Mouse (Mus musculus) megakaryocyte, embryonic 14.5 days (primary cell): Measurements from ENCODE around the gene Plekho2. TPM values are rescaled to one million over a fixed set of nuclear protein-coding genes. Genes with fewer than 3 reads are reported as not detected.
A peak's percentile ranks its signal among the peaks of the same experiment; 100 is the strongest.

Experiments
- H3K27me3 ChIP-seq: replicated peaks from 2 replicates; pipeline ENCODE3; 2012; ENCODE audit warnings: inconsistent platforms
- H3K36me3 ChIP-seq: replicated peaks from 2 replicates; pipeline ENCODE3; 2012; ENCODE audit warnings: low read length, inconsistent platforms, mixed read lengths
- H3K4me1 ChIP-seq: 2 replicates; pipeline ENCODE4 v1.6.1; 2012; ENCODE audit warnings: inconsistent platforms
- H3K4me3 ChIP-seq: replicated peaks from 2 replicates; pipeline ENCODE3; 2012; ENCODE audit warnings: moderate library complexity, mild to moderate bottlenecking, inconsistent platforms
- H3K9me3 ChIP-seq: 2 replicates; pipeline ENCODE4 v1.6.1; 2012; ENCODE audit warnings: inconsistent platforms
- FLI1 ChIP-seq: IDR thresholded peaks from 2 replicates; pipeline ENCODE4 v1.6.1; 2012; ENCODE audit warnings: low read length, inconsistent platforms, mixed read lengths
- GATA1 ChIP-seq: IDR thresholded peaks from 3 replicates; pipeline ENCODE4 v1.6.1; 2012; ENCODE audit warnings: mixed read lengths, low read length, inconsistent platforms, borderline replicate concordance
- polyA plus RNA-seq: library from polyadenylated mRNA; stranded (reverse); fragments of >175 nt; gene quantifications from 2 replicates; pipeline ENCODE4 v1.2.3, GENCODE M21; 2012; ENCODE audit warnings: low replicate concordance; ENCODE audit not compliant: insufficient read depth

Plekho2 gene
- polyA plus RNA-seq, 1 experiment = 198 TPM

DNA sequence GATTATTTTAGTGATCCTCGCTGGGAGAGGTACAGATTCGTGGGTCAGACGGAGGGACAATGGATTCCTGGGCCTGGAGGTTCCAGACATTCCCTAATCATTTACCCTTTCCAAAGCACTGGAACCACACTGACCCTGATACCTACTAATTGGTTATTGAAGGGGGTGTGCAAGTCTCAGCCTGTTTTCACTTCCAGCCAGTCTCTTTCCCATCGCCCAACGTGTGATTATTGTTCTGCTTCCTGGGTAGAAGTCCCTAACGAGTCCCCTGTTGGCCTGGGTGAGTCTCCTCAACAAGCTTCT is 7.4 kb upstream of the Plekho2 start:
- no peak for TF ChIP-seq GATA1
- TF ChIP-seq FLI1 = no peak
- Histone ChIP-seq H3K27me3 (no peaks in the 10 kb centered on the region), H3K36me3 (peaks cover 33% of the 10 kb centered on the region), H3K4me3 (peak overlapping the region; percentile 95), H3K4me1 (peaks cover 51% of the 10 kb centered on the region), H3K9me3 (no peaks in the 10 kb centered on the region)

DNA sequence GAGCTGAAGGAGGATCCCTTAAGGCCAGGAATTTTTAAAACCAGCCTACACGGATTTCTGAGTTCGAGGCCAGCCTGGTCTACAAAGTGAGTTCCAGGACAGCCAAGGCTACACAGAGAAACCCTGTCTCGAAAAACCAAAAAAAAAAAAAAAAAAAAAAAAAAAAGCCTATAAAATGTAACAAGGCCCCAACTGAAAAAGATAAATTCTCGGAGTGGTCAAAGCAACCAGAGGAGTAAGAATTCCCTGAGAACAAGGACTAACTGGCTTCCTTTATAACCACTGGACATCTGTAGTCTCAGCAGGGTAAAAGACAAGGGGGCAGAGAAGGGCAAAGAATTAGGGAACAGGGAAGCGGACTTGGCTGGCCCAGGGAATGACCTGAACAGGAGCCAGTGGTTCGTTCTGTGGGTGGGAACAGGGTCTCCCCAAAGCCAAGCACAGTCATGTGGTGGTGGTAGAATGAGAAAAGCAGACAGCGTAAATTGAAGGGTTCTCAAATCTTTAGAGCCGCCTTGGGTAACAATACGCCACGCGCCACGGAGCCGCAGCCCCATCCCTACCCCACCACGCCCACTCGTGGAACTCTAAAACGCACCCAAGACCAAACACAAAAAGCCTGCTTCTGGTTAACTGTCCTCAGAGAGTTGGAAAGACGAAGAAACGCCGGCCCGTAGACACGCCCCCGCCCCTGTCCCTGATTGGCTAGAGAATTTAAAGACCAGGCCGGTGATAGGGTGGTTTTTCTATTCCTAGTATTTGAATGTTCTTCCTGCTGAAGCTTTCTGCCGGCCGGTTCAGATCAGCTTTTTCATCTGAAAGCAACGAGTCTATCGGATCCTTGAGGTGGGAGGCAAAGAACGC is 6.8 kb upstream of the Plekho2 start, which contains the start of gene Pif1:
Gene Pif1 (plus strand): TSS at position 755 of the 864 bp plus-strand sequence.
- Histone ChIP-seq H3K27me3 (no peaks in the 10 kb centered on the region), H3K36me3 (peaks cover 28% of the 10 kb centered on the region), H3K4me1 (peaks cover 53% of the 10 kb centered on the region), H3K4me3 (peak within 1 kb of the TSS; percentile 95), H3K9me3 (no peaks in the 10 kb centered on the region)
- TF ChIP-seq GATA1 (no peak), FLI1 (no peak)

DNA sequence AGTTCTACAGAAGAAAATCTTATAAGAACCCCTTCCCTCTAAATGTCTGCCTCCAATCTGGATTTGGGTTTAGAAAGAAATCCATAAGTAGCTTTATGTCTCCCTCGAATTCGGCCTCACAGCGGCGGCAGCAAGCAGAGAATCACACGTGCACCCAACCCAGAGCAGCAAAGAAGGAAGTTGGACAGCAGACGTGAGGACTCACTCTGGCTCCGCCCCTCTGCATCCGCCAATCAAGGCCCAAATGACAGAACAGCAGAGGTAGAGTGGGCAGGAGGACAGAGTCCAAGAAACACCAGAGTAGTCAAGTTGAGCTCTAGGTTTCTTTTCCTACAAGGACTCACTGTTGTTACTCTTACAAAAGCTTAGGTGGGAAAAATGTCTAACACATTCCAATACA is 3.2 kb upstream of the Plekho2 start:
- peak overlapping the region; percentile 48 for H3K4me3 ChIP-seq
- H3K9me3 ChIP-seq = no peaks in the 10 kb centered on the region
- peaks cover 41% of the 10 kb centered on the region for H3K4me1 ChIP-seq
- TF ChIP-seq GATA1 (no peak), FLI1 (no peak)
- no peaks in the 10 kb centered on the region for H3K27me3 ChIP-seq
- H3K36me3 ChIP-seq = peaks cover 11% of the 10 kb centered on the region

DNA sequence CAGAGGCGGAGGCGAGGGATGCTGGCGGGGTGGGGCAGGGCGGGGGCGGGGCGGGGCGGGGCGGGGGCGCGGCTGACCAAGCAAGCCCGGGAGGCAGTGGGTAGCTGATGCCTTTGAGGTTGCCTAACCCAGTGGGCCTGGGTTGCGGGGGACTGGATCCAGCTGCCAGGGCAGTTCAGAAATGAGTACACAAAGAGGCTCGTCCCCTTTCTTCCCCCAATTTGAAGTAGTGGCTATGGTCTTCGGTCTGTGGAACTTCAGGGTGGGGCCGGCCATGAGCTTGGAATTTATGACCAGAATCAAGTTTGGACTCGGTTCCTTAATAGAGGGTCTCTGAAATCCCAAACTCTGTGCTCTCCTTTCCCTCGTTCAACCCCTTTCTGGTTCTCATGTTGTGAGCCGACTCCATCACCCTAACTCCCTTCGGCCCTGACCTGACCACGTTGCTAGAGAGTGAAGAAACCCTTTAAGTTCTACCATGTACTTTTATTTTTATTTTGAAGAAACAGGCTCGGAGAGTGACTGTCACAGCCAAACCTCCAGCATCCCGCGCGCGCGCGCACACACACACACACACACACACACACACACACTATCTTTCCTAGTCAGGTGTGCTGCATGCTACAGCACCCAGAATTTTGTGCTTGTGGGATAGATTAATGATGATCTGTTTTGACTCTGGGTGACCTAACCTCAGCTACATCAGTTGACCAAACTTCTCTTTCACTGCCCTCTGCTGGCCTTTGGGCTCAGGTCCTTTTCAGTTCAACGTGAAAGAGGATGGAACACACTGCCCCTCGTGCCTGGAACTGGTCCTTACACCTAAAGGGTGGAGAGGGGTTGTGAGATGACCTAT is 789 bp upstream of the Plekho2 start:
- Histone ChIP-seq H3K36me3 (peaks cover 34% of the 10 kb centered on the region), H3K4me1 (peaks cover 45% of the 10 kb centered on the region), H3K27me3 (no peaks in the 10 kb centered on the region), H3K4me3 (peak overlapping the region; percentile 93), H3K9me3 (no peaks in the 10 kb centered on the region)
- TF ChIP-seq FLI1 = no peak
- TF ChIP-seq GATA1 = no peak

DNA sequence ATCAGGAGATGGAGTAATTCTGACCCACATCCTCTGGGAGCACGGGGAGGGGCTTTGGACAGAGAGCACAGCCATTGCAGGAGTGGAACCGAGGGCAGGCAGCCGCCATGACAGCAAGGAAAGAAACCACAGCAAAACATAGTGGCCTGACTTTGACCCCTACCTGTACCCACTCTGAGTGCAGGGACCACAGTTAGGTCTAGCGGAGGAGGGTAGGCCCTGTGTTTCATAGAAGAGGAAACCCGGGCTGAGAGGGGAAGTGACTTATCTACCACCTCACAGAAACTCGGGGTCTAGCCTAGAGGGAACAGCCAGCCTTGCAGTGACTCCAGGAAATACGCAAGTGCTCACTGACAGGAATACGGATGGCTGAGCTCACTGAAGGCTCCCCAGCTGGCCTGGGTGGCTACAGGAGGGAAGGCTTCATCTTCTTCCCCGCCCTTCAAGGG is 1.0 kb downstream of the Plekho2 start:
- TF ChIP-seq FLI1 (peak; percentile 47; the same call in 1 of the 2 replicates), GATA1 (peak; percentile 53; the same call in 1 of the 3 replicates)
- Histone ChIP-seq H3K9me3 (no peaks in the 10 kb centered on the region), H3K4me3 (peak overlapping the region; percentile 93), H3K27me3 (no peaks in the 10 kb centered on the region), H3K4me1 (peaks cover 58% of the 10 kb centered on the region), H3K36me3 (peaks cover 48% of the 10 kb centered on the region)

DNA sequence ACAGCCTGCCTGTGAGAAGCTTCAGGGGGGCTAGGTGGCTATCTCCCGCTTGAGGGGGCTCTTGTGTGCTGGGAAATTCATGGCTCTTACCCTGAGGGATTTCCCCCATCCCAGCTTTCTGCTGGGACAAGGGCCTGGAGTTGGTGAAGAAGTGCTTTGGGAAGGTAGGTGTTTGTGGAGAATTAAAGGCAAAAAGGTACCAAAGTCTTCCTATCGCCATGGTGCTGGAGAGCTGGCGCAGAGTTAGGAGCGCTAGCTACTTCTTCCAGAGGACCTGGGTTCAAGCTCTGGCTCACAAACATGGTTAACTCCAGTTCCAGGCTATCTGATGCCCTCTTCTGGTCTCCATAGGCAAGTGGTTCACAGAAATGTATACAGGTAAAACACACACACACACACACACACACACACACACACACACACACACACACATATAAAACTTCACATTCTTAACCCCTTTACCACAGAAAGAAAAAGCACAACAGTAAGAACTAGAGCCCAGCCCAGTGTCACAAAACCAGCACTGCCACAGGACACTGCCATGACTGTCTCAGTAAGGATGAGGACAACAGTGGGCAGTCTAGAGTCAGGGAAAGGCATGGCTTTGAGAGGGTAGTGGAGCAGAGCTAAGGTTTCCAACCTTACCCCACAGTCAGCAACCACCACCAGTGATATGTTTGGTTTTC is 2.2 kb downstream of the Plekho2 start:
- Histone ChIP-seq H3K36me3 (peaks cover 59% of the 10 kb centered on the region), H3K27me3 (no peaks in the 10 kb centered on the region), H3K4me3 (peak overlapping the region; percentile 93), H3K4me1 (peaks cover 63% of the 10 kb centered on the region), H3K9me3 (no peaks in the 10 kb centered on the region)
- TF ChIP-seq FLI1 (no peak), GATA1 (no peak)

DNA sequence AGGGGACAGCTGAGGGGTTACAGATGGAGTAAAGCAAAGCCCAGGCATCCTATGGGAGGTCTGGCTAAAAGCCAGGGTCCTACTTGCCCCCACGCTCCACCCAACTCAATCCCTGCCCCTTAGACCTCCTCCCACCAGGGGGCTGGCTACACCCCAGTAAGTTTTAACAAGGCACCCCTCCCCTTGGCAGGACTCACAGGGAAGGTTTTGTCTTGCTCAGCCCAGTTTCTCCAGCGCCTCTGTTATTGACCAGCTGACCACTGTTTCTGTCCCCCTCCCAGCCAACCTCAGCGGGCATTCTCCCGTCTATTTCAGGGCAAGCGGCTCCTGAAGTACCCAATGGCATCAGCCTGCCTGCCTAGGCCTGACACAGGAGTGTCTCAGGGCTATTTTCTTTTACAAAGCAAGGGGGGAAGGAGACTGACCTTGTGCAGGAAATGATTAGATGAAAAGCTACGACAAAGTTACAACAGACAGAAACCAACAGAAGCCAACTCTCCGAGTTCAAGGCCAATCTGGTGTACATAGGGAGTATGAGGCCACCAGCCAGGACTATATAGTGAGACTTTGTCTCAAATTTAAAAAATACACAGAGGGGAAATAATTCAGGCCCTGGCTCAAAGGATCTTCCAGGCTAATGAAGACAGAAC is 2.9 kb downstream of the Plekho2 start:
- Histone ChIP-seq H3K27me3 (no peaks in the 10 kb centered on the region), H3K9me3 (no peaks in the 10 kb centered on the region), H3K36me3 (peaks cover 66% of the 10 kb centered on the region), H3K4me1 (peaks cover 64% of the 10 kb centered on the region), H3K4me3 (peak overlapping the region; percentile 93)
- TF ChIP-seq FLI1 (no peak), GATA1 (no peak)

DNA sequence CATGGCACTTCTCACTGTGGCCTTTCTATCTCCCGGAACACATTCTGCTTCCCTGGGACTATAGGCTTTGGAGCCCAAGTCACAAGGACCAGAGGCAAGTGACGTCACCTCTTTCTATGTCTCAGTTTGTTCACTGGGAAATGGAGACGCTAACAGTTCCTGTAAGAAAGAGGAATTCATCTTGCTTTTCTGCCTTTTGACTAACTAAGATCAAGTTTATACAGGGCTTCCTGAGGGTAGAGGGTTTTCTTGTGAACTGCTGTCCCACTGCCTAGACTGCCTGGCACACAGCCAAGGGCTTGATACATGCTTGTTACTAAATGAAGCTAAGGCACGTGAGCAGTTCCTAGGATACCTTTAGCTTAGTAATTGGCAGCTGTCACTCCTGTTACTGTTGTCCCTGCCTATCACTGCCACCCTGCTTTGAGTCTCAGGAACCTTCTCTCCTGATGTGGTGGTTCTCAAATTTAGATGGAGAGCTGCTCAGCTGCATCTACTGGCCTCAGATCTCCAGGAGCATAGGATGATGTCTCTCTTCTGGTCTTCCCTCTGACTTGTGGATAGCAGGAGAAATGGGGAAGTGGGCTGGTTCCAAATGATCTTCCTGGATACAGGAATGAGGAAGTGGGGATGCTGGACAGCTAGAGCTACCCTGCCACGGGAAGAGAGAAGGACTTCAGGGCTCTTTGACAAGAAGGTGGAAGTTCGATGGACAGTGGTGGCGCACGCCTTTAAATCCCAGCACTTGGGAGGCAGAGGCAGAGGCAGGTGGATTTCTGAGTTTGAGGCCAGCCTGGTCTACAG is 4.2 kb downstream of the Plekho2 start:
- TF ChIP-seq FLI1 (no peak), GATA1 (no peak)
- no peaks in the 10 kb centered on the region for H3K9me3 ChIP-seq
- H3K4me1 ChIP-seq = peaks cover 68% of the 10 kb centered on the region
- peaks cover 78% of the 10 kb centered on the region for H3K36me3 ChIP-seq
- peak overlapping the region; percentile 93 for H3K4me3 ChIP-seq
- no peaks in the 10 kb centered on the region for H3K27me3 ChIP-seq
